Mouse (Mus musculus): ENCODE results near the gene Pard3.

DNA sequence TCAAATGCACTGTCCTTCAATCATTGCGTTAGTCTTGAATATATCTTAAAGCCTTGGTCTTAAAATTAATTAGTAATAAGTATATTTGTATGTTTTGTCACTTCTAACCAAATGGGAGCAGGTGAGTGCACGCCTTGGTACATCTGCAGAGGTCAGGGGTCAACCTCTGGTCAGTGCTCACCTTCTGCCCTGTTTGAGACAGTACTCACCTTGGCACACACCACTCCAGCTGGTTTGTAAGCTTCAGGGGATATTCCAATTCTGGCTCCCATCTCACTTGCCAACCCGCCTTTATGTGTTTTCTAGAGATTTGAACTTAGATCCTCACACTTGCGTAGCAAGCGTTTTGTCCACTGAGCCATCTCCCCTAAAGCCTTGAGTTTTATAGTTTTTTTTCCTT, 105.7 kb downstream of the Pard3 start:
- TF ChIP-seq CTCF (conservative IDR thresholded peaks at IDR 0.05; ENCODE audit: low read length) (no peak), POU5F1 (IDR thresholded peaks at IDR 0.05; ENCODE audit: borderline replicate concordance, low read length) (no peak), NANOG (IDR thresholded peaks at IDR 0.05; ENCODE audit: borderline replicate concordance, low read length) (no peak)

Measured in E14TG2a.4 (cell line).